Mouse (Mus musculus) ovary, postnatal 10 days (tissue): ENCODE results near the gene Tmem52.

Experiments used
- DNase-seq: peaks from one replicate; pipeline ENCODE4 v3.0.0; 2022; ENCODE audit warnings: low spot score

Gene Tmem52

GRCm38 (mm10) chr4:155510981-155511380, 42.1 kb downstream of the Tmem52 start:
- no peak for DNase-seq

GRCm38 (mm10) chr4:155514810-155515209, 45.9 kb downstream of the Tmem52 start:
- DNase-seq = no peak

DNA sequence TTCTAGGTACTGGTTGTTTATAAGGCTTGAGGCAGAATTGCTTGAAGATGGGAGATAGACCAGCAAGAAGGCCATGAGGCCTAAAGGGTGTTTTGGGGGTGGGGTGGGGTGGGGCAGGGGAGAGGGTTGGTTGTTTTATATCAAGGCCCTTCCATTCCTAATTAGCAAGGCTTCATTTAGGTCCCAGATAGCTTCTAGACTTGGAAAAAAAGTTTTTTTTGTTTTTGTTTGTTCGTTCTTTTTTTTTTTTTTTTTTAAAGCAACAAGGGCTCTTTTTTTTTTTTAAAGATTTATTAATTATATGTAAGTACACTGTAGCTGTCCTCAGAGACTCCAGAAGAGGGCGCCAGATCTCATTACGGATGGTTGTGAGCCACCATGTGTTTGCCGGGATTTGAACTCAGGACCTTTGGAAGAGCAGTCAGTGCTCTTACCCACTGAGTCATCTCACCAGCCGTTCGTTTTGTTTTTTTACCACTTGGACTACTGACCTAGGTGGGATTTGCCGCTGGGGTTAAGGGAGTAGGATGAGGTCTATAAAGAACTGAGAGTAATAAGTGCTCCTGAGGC, 49.1 kb downstream of the Tmem52 start:
- no peak for DNase-seq
